Mouse (Mus musculus) G1E-ER4 (cell line): ENCODE results near the gene Tecr. TPM values are rescaled to one million over a fixed set of nuclear protein-coding genes. Genes with fewer than 3 reads are reported as not detected.

Source experiments
- GATA1 ChIP-seq: IDR thresholded peaks from one replicate; pipeline ENCODE4 v1.8.0; 2012; ENCODE audit warnings: low read length, inconsistent platforms
- polyA plus RNA-seq: library from polyadenylated mRNA; stranded (reverse); fragments of >175 nt; gene quantifications from 2 replicates; pipeline ENCODE4 v1.2.3, GENCODE M21; 2012

The Tecr gene
- polyA plus RNA-seq, 1 experiment: 121 TPM

DNA sequence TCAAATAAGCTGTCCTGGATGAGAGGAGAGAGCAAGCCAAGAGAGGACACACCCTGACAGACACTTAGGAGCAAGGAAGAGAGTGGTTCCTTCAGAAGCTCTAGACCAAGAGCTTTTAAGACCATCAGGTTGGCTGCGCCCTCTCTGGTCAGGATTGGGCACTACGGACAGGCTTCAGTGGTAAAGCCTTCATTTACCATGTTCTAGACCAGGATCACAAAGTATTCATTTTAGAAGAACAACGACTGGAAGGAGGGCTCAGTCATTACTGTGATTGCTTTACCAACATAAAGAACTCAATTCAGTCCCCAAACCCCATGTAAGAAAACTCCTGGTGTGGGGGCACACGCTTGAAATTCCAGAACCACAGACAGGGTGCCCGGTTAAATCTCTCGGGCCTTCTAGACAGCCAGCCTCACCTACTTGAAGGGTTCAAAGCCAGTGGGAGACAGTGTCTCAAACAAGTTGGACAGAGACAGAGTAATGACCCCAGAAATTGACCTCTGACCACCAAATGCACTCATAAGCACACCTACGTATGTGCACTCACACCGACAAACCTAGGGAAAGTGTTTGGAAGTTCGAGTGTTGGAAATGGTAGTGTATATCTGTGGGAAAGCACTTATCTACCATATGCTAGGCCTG lies 41.9 kb downstream of the Tecr start:
- no peak for TF ChIP-seq GATA1

DNA sequence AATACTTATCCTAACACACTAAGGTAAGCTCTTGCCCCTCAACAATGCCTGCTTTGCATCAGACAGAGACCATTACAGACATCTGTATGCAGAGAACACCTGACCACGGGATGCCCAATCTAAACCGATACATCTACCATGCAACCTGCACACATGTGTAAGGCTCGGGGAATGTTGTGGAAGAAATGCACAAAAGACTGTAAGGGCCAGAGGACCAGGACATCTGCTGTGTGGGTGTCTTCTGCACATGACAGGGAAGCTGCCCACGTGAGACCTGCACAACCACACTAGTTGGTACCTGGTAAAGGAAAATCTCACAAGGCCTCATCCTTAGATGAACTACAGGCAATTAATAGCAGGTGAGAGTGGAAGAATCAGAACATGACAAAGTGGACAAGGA lies 44.5 kb downstream of the Tecr start:
- TF ChIP-seq GATA1: no peak

DNA sequence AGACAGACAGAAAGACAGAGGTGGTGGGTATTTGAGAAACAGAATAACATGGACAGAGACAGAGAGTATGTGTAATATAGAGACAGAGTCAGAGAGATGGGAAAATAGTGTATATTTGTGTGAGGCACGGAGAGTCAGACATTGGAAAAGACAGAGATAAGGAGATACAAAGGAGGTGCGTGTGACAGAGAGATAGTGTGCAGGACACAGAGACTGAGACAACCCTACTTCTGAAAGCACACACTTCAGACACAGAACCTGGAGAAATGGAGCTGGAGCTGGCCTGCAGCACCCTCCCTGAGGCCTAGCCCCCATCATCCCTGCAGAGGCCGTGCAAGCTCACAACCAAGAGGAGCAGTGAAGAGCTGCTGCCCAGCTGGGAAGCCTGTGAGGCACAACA lies 45.1 kb downstream of the Tecr start:
- no peak for TF ChIP-seq GATA1

DNA sequence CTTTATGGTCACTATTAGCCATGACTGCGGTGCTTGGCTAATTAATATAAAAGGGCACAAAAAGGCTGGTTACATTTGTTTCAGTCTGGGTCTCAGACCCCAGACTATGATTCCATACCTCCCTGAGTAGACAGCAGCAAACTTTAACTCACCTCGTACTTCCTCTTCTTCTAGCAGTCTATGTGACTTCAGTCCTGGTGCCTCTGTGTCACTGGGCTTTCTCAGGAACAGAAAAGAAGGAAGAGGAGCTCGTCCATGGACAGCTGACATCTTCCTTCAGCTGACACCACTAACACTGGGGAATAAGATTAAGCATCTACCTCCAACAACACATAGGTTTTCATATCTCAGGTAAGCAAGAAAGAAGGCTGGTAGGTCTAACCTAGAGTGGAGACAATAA lies 72.0 kb downstream of the Tecr start, which contains the start of gene Olfr370:
Gene Olfr370, plus strand, starts transcription at position 45 of the 400 bp plus-strand sequence.
- TF ChIP-seq GATA1: no peak

DNA sequence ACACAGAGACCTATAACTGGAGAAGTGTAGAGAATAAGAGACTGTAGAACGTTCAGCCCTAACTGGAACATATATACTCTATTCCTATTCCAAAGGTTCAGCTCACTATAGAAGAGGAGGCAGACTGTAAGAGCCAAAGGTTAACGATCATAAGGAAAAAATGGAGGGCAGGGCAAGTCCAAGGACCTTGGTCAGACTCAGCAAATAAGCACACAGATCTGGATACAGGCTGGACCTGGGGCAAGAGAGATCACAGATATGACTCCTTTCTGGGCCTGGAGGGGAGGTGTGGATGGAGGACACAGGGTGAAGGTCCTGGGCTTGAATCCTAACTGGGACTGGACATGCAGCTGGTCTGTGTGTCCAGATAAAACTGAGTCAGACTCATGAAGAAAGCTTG lies 73.0 kb downstream of the Tecr start:
- TF ChIP-seq GATA1: no peak

Other genes with a start within 250 kb of the Tecr start
- not detected in 2 replicates for gene Clgn, start 218.1 kb downstream of the Tecr start, polyA plus RNA-seq
- gene Scoc, start 149.6 kb downstream of the Tecr start, polyA plus RNA-seq: 1.4 and 1.8 TPM in 2 replicates
- not detected in 2 replicates for gene Olfr370, start 72.2 kb downstream of the Tecr start, polyA plus RNA-seq
- gene Ndufb7, start 41.3 kb downstream of the Tecr start, polyA plus RNA-seq: 277 and 338 TPM in 2 replicates
- 48.1 and 64.0 TPM in 2 replicates for gene Dnajb1, start 222 bp upstream of the Tecr start, polyA plus RNA-seq
- 63.1 and 78.2 TPM in 2 replicates for gene Gipc1, start 44.7 kb upstream of the Tecr start, polyA plus RNA-seq
- gene Ptger1, start 58.7 kb upstream of the Tecr start, polyA plus RNA-seq: 0.06 and 0.13 TPM in 2 replicates
- 75.4 and 91.7 TPM in 2 replicates for gene Pkn1, start 91.2 kb upstream of the Tecr start, polyA plus RNA-seq
- 61.0 and 78.7 TPM in 2 replicates for gene Ddx39, start 107.2 kb upstream of the Tecr start, polyA plus RNA-seq
- 49.5 and 69.7 TPM in 2 replicates for gene Adgre5, start 133.4 kb upstream of the Tecr start, polyA plus RNA-seq